Mouse (Mus musculus) forebrain, embryonic 13.5 days (tissue): ENCODE results near the gene Fam71f1. TPM values are rescaled to one million over a fixed set of nuclear protein-coding genes. Genes with fewer than 3 reads are reported as not detected.

ENCODE experiments used
- ATAC-seq: fragments of 200-750 bp; cut with Nextera tagmentation; 2 replicates; pipeline ENCODE4 v1.8.0; 2017
- H3K27ac ChIP-seq: fragments of 300-500 bp; sonication (generic); 2 replicates; pipeline ENCODE4 v1.5.1; 2015; ENCODE audit warnings: inconsistent platforms, mild to moderate bottlenecking, moderate library complexity
- H3K27me3 ChIP-seq: fragments of 300-500 bp; sonication (generic); 2 replicates; pipeline ENCODE4 v1.6.1; 2015; ENCODE audit warnings: mild to moderate bottlenecking, inconsistent platforms
- H3K36me3 ChIP-seq: fragments of 300-500 bp; sonication (generic); 2 replicates; pipeline ENCODE4 v1.6.1; 2015; ENCODE audit warnings: mild to moderate bottlenecking, inconsistent platforms; ENCODE audit not compliant: poor library complexity, severe bottlenecking
- H3K4me1 ChIP-seq: fragments of 300-500 bp; sonication (generic); 2 replicates; pipeline ENCODE4 v1.6.1; 2015; ENCODE audit warnings: inconsistent platforms
- H3K4me2 ChIP-seq: fragments of 300-500 bp; sonication (generic); 2 replicates; pipeline ENCODE4 v1.6.1; 2015; ENCODE audit warnings: inconsistent platforms, mild to moderate bottlenecking, moderate library complexity
- H3K4me3 ChIP-seq: fragments of 300-500 bp; sonication (generic); 2 replicates; pipeline ENCODE4 v1.5.1; 2015; ENCODE audit warnings: mild to moderate bottlenecking, inconsistent platforms
- H3K9ac ChIP-seq: fragments of 300-500 bp; sonication (generic); 2 replicates; pipeline ENCODE4 v1.6.1; 2015; ENCODE audit warnings: mild to moderate bottlenecking, inconsistent platforms
- H3K9me3 ChIP-seq: fragments of 300-500 bp; sonication (generic); replicated peaks from 2 replicates; pipeline ENCODE4 v1.6.1; 2016; ENCODE audit warnings: inconsistent platforms
- WGBS: fragments of 180-500 bp; shearing (Covaris S2); methylation state at CpG from one replicate; pipeline ENCODE4 v1.1.7; 2015; 5-methylcytosine and 5-hydroxymethylcytosine counted together
- polyA plus RNA-seq: library from polyadenylated mRNA; unstranded; fragments of >200 nt; fragmentation: Nextera tagmentation; extraction: Ambion mirVana; gene quantifications from 2 replicates; pipeline ENCODE4 v1.2.1, GENCODE M21; 2015

Fam71f1 gene
- polyA plus RNA-seq, 1 experiment from 2014 or later = not detected

DNA sequence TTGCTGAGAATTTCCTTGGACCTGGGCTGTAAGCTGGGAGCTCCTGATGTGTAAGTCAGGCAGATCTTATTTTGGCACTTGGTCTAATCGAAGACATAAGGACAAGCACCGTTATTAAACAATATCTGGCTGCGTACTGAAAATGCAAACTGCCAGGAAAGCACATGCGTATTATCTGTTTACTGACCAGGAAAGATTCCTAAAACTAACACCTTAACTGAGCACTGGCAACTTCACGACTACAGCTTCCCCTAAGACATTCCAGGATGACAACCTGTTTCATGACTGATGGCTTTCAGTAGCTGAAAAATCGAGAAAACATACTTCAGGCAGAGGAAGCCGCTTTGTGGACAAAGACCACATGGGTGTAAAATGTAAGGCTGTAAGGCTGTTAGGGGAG lies 28.2 kb downstream of the Fam71f1 start:
- WGBS = 41% methylated on average over 7 of the region's 7 CpGs
- ATAC-seq = no peak
- Histone ChIP-seq H3K9me3 (no peaks in the 10 kb centered on the region), H3K27ac (peak overlapping the region; percentile 77), H3K4me2 (peak overlapping the region; percentile 86), H3K36me3 (no peaks in the 10 kb centered on the region), H3K4me1 (peaks cover 24% of the 10 kb centered on the region), H3K4me3 (peak overlapping the region; percentile 92), H3K27me3 (peaks cover 3% of the 10 kb centered on the region; the same call in 1 of the 2 replicates), H3K9ac (peak overlapping the region; percentile 78)

DNA sequence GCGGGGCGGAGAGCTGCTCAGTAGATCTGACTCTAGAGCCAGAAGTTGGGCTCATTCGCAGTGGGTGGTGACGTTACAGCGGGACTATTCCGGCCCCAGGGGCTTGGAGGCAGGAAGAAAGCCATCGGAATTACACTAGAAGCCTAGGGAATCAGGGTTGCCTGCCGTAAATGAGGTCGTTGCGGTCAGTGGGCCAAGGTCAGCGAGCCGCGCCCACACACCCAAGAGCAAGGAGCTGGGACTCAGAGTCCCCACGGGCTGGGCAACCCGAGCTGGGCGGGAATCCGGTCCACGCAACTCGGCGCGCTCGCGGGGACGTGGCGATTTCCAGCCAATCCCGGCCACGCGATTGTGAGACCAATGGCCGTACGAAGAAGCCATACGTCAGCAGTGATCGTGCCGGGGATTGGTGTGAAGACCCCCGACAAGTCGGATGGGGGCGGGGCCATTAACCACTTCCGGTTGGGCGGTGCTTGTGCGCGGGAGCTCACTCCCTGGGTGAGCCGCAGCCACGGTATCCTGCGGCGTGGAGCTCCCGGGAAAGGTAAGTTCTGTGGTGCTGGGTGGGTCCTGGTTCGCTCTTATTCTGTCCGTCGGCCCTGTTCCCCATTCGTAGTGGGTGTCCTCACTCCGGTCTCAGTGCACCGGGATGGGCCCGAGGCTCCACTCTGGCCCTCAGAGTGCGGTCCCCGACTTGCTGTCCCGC lies 28.9 kb downstream of the Fam71f1 start, which contains the start of gene Calu:
TSS of gene Calu (plus strand) at position 405 of the 706 bp plus-strand sequence.
- no peaks in the 10 kb centered on the region for H3K36me3 ChIP-seq
- ATAC-seq = peak; percentile 100
- under 1% methylated on average over 55 of the region's 55 CpGs for WGBS

DNA sequence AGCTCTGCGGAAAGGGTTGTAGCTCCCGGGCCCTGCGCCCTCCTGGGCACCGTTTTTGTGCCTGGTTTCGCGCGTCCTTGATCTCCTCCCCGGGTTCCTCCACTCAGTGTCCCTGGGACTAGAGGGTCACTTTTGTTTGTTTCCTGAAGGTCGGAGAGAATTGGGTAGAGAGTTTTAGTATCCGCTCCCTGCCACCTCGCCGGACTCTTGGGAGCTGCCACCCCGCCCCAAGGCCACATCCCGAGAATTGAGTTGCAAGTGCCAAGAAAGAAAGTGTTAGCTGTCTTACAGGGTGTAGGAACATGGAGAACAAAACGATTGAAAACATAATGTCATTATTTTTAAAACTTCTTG lies 29.4 kb downstream of the Fam71f1 start:
- no peak for ATAC-seq
- Histone ChIP-seq H3K9ac (peak overlapping the region; percentile 91), H3K4me1 (peaks cover 24% of the 10 kb centered on the region), H3K27ac (0 out of 2 replicates have a peak overlapping the region, but pooled peaks have one; percentile 44), H3K4me3 (peak overlapping the region; percentile 92), H3K27me3 (0 out of 2 replicates have a peak, but pooled peaks cover under 1% of the 10 kb centered on the region), H3K4me2 (peak overlapping the region; percentile 80), H3K9me3 (no peaks in the 10 kb centered on the region), H3K36me3 (no peaks in the 10 kb centered on the region)
- WGBS = under 1% methylated on average over 15 of the region's 15 CpGs

More for the DNA sequence above, 28.9 kb downstream of the Fam71f1 start, which contains the start of gene Calu:
- Histone ChIP-seq H3K27ac (peak within 1 kb of the TSS; percentile 77), H3K27me3 (peaks cover 3% of the 10 kb centered on the region; the same call in 1 of the 2 replicates), H3K4me2 (peak within 1 kb of the TSS; percentile 86), H3K9ac (peak within 1 kb of the TSS; percentile 91), H3K4me3 (peak within 1 kb of the TSS; percentile 92), H3K4me1 (peaks cover 24% of the 10 kb centered on the region), H3K9me3 (no peaks in the 10 kb centered on the region)

DNA sequence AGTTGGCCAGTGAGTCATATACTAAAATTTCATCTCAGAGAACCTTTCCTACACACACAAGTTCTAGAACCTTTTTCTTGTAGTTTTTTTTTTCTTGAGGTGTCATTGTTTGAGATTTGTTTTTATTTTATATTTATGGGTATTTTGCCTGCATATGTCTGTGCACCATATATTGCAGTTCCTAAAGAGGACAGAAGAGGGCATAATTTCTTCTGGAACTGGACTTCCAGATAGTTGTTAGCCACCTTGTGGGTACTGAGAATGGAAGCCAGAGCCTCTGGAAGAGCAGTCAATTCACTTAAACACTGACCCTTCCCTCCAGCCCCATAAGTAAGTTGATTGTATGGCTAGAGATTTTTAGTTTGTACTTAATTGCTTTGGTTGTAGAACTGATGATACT lies 32.7 kb downstream of the Fam71f1 start:
- Histone ChIP-seq H3K4me2 (no peak overlapping the region), H3K36me3 (peaks cover 4% of the 10 kb centered on the region; the same call in 1 of the 2 replicates), H3K4me3 (no peak overlapping the region), H3K4me1 (peaks cover 24% of the 10 kb centered on the region), H3K9me3 (no peaks in the 10 kb centered on the region), H3K27ac (no peak overlapping the region), H3K27me3 (no peaks in the 10 kb centered on the region), H3K9ac (no peak overlapping the region)
- ATAC-seq = no peak

DNA sequence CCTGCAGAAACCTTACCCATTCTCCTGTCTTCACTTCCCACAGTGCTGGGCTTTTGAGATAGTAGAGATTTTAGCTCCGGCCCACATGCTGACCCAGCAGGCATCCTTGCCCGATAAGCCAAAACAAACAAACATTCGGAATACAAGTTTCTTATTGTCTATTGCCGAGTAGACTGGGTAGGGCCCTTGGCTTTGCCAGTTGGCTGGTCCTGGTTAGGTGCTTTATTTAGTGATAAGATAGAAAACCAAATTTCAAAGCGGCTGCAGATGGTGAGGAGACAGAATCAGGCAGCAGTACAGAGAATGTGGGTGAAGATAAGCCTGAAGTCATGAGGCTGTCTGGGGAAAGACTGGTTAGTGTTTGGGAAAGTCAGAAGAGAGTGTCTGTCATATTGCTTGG lies 33.9 kb downstream of the Fam71f1 start:
- H3K4me2 ChIP-seq = no peak overlapping the region
- H3K9me3 ChIP-seq = no peaks in the 10 kb centered on the region
- no peak overlapping the region for H3K4me3 ChIP-seq
- no peak overlapping the region for H3K9ac ChIP-seq
- WGBS = 66% methylated on average over 5 of the region's 5 CpGs
- peaks cover 14% of the 10 kb centered on the region for H3K36me3 ChIP-seq
- no peaks in the 10 kb centered on the region for H3K27me3 ChIP-seq
- ATAC-seq = no peak
- H3K4me1 ChIP-seq = peaks cover 17% of the 10 kb centered on the region
- H3K27ac ChIP-seq = no peak overlapping the region

DNA sequence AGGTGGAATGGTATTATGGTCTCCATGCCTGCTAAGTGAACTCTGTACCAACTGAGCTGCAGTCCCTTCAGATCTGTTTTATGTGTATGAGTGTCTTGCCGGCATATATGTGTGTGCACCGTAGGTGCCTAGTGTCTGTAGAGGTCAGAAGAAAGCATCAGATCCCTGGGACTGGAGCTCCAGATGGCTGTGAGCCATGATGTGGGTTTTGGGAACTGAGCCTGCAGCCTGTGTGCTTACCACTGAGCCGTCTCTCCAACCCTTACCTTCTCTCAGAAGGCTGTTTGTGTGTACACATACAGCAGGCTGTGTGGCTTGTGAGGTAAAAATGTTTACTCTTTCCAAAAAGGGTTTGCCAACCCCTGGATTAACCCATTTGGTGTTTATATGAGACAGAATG lies 40.4 kb downstream of the Fam71f1 start:
- Histone ChIP-seq H3K4me1 (peaks cover 24% of the 10 kb centered on the region), H3K27ac (no peak overlapping the region), H3K36me3 (peaks cover 23% of the 10 kb centered on the region), H3K4me3 (no peak overlapping the region), H3K27me3 (no peaks in the 10 kb centered on the region), H3K4me2 (no peak overlapping the region), H3K9ac (no peak overlapping the region), H3K9me3 (no peaks in the 10 kb centered on the region)
- ATAC-seq = no peak
- 97% methylated on average over 3 of the region's 3 CpGs for WGBS

DNA sequence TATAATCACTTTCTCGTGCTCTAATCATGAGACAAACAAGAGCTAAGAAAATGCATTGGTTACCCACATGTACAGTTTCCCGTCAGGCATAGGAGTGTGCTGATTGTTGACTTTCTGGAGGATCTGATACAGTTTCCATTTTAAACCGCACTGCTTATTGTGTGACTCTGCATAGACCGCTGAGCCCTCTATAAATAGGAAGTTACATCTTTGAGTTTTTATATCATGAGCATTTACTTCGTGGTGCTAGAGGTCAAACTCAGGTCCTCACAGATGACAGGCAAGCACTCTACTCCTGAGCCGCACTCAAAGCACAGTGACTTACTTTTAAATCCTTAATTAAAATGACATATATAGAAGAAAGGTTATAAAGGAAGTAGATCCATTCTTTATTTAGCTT lies 41.3 kb downstream of the Fam71f1 start:
- no peak overlapping the region for H3K9ac ChIP-seq
- no peak overlapping the region for H3K27ac ChIP-seq
- H3K4me2 ChIP-seq = no peak overlapping the region
- no peaks in the 10 kb centered on the region for H3K27me3 ChIP-seq
- H3K36me3 ChIP-seq = peaks cover 24% of the 10 kb centered on the region
- peaks cover 24% of the 10 kb centered on the region for H3K4me1 ChIP-seq
- no peak overlapping the region for H3K4me3 ChIP-seq
- WGBS = 84% methylated on average over 6 of the region's 6 CpGs
- H3K9me3 ChIP-seq = no peaks in the 10 kb centered on the region
- ATAC-seq = no peak

DNA sequence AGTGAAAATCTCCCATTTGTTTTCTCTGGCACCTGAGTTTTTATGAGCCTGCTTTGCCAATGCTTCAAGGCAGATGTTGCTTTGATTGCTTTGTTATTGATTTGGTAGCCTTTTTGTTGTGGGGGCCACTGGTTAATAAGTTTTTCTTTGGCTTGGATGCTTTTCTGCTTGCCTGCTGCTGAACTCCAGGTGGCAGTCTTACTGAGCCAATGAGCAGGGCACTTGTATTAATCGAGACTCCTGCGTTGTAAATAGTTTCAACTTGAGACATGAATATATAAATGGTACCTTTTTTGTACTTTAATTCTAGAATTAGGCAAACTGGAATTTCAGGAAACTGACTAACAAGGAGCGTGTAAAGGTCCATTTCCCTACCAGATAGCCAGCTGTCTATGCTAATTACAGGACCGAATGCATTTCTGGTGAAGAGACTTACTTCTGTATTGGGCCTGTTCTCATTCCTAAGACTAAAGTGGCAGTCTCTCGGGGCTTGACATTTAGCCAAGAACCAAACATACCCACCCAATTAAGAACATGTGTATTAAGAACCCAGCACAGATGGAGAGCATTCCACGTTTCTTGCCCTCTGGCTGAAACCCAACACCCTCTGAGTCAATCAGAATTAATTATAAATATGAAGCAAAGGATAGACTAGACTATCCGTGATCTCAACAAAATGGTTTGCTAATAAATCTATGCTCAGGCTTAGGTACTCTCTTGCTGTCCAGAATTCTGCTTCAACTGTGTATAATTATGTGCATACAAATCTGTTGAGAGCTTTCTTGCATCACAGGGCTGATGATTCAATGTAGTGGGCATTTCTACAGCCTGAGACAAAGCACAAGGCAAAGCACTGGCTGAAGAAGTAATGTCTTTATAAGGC lies 43.5 kb downstream of the Fam71f1 start:
- Histone ChIP-seq H3K36me3 (peaks cover 33% of the 10 kb centered on the region), H3K9me3 (no peaks in the 10 kb centered on the region), H3K9ac (no peak overlapping the region), H3K4me2 (no peak overlapping the region), H3K4me1 (peaks cover 24% of the 10 kb centered on the region), H3K27ac (peak overlapping the region; percentile 87), H3K4me3 (no peak overlapping the region), H3K27me3 (no peaks in the 10 kb centered on the region)
- peak; percentile 86 for ATAC-seq
- WGBS = 27% methylated on average over 7 of the region's 7 CpGs

DNA sequence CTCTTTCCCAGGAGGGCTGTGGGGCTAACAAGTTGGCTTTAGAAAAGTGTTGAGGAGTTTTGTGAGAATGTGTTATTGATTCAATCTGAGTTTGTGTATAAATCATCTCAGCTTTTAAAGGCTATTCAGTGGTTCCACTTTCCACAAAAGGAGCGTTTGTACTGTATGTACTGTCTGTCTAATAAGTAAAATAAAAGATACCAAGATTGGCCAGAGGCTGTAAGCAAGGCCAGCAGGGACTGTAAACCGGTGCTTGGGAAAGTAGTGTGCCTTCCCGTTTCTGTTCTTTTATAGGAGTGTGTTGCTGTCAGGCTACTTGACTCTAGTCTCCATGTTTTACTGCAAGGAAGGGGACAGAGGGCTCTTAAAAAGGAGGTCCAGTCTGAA lies 44.2 kb downstream of the Fam71f1 start:
- peaks cover 24% of the 10 kb centered on the region for H3K4me1 ChIP-seq
- no peak overlapping the region for H3K4me3 ChIP-seq
- peak overlapping the region; percentile 87 for H3K27ac ChIP-seq
- H3K27me3 ChIP-seq = no peaks in the 10 kb centered on the region
- no peak overlapping the region for H3K4me2 ChIP-seq
- peaks cover 36% of the 10 kb centered on the region for H3K36me3 ChIP-seq
- no peaks in the 10 kb centered on the region for H3K9me3 ChIP-seq
- no peak overlapping the region for H3K9ac ChIP-seq
- WGBS = 56% methylated on average over 3 of the region's 3 CpGs
- peak; percentile 71 for ATAC-seq

DNA sequence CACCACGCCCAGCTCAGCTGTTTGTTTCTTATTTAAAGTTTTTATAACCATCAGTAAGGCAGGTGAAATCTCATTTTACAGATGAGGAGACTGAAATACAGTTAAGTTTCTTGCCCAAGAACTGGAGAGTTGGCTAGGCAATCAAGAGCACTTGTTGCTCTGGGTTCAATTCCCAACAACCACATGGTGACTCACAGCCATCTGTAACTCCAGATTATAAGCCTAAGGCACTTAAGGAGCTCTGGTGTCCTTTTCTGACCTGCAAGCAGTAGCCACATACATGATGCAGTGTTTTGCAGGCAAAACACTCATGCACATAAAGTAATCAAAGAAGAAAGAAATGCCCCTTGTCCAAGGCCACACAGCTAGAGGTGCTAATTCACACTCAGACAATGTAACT lies 46.3 kb downstream of the Fam71f1 start:
- peaks cover 24% of the 10 kb centered on the region for H3K4me1 ChIP-seq
- ATAC-seq = no peak
- H3K9ac ChIP-seq = no peak overlapping the region
- 90% methylated on average over 1 of the region's 1 CpGs for WGBS
- no peak overlapping the region for H3K4me2 ChIP-seq
- no peak overlapping the region for H3K27ac ChIP-seq
- no peak overlapping the region for H3K4me3 ChIP-seq
- H3K36me3 ChIP-seq = peaks cover 39% of the 10 kb centered on the region
- no peaks in the 10 kb centered on the region for H3K27me3 ChIP-seq
- H3K9me3 ChIP-seq = no peaks in the 10 kb centered on the region

DNA sequence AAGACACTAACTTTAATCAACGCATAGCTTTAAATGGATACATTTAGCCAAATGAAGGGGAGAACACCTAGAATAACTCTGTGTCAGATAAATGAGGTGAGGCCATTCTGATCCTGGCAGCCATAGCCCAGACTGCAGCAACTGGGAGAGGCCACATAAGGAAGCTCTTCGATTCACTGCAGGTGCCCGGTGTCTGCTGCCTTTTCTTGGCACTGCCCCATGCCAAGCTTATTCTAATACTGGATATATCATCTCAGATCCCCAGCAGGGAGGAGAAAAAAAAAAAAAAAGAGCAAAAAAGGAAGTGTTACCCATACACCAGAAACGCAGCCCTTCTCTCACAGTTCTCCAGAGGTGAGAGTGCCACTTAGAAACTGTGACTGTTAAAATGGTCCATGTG lies 58.4 kb downstream of the Fam71f1 start:
- Histone ChIP-seq H3K9me3 (no peaks in the 10 kb centered on the region), H3K4me3 (no peak overlapping the region), H3K4me1 (no peaks in the 10 kb centered on the region), H3K4me2 (no peak overlapping the region), H3K9ac (no peak overlapping the region), H3K27ac (no peak overlapping the region), H3K27me3 (no peaks in the 10 kb centered on the region), H3K36me3 (peaks cover 75% of the 10 kb centered on the region)
- WGBS = 95% methylated on average over 4 of the region's 4 CpGs
- no peak for ATAC-seq

DNA sequence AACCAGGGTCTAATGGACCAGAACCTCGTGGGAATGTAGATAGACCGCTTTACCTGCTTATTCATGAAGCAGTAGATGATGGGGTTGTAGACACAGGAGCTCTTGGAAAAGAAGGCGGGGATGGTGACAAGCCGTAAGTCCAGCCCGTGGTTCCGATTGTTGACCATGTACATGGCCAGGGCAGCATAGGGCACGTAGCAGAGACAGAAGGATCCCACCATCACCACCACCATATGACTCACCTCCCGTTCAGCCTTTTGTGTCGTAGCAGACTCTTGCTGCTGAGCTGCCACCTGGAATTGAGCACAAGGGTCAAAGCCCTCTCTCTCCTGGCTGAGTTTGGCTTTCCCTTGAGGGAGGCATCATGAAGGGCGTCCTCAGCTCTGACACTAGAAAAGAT lies 59.7 kb downstream of the Fam71f1 start:
- Histone ChIP-seq H3K9me3 (no peaks in the 10 kb centered on the region), H3K9ac (no peak overlapping the region), H3K27ac (no peak overlapping the region), H3K4me3 (no peak overlapping the region), H3K27me3 (no peaks in the 10 kb centered on the region), H3K4me2 (no peak overlapping the region), H3K36me3 (peaks cover 62% of the 10 kb centered on the region), H3K4me1 (no peaks in the 10 kb centered on the region)
- WGBS = 90% methylated on average over 10 of the region's 10 CpGs
- ATAC-seq = no peak
